Mouse (Mus musculus): ENCODE data around the gene Scfd2. TPM values are rescaled to one million over a fixed set of nuclear protein-coding genes. Genes with fewer than 3 reads are reported as not detected.
A peak's percentile ranks its signal among the peaks of the same experiment; 100 is the strongest.

Scfd2 gene
- total RNA-seq, 2 experiments from 2014 or later, result 9.4 to 12.2 TPM

DNA sequence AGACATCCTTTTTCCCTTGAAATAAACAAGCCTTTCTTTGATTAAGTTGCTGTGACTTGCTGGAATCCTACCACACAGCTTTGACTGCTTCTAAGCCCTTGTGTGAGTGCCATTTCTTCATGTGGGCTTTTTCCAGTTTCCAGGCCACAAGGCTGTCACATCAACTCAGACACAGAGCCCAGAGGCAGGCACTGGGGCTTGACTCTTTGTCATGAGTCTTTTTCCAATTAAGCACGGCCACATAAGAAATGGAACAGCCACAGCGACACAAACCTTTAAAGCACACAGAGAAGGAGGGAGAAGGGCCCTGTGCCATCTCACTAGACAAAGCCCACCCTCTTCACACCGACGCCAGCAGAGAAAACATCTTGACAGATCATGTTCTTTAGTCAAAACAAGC is 313.0 kb downstream of the Scfd2 start:
- intact Hi-C loops (cut with DNase I), result no loop called here
- DNase-seq, result no peak

DNA sequence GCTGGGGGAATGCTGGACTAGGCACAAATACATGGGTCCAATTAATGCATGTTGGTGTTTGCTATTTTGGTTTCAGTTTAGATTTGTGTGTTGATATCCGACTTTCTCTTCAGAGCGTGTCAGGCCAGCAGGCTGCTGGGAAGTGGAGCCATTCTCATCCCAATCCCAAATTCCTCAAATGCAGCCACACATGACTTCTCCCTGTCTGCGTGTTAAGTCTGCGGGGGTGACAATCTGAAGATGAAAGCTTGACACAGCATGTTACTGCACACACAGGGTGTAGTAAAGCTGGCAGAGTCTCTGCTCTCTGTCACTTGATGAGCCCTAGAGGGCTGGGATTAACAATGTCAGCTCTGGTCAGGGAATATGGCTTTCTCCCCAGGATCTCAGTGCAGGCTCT is 316.4 kb downstream of the Scfd2 start:
- no peak for DNase-seq
- intact Hi-C loops (cut with DNase I), result no loop called here

DNA sequence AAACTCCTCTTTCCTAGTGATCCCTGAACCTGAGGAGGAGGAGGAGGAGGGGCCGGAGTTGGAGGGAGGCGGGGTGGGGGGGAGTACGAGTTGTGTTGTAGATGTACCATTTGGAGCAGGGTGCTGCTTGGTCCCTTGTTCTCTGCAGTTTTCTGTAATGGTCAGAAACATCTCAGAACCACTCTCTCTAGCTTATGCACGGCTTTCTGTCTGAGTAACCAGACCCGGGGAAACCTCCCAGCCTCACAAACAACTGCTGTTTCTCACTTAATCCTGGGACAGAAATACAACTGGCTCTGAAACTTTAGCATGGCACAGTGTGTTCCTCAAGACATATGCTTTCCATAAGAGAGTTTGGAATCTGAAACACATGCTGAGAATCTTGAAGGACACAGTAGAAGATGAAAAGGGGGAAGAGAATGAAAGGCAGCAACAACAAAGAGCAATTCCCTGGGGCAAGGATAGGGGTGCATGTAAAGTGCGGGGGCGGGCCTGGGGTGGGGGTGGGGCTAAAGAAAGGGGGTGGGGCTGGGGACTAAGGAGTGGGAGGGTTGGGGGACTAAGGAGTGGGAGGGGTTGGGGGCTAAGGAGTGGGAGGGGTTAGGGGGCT is 317.0 kb downstream of the Scfd2 start:
- intact Hi-C loops (cut with DNase I), result no loop called here
- no peak for DNase-seq

DNA sequence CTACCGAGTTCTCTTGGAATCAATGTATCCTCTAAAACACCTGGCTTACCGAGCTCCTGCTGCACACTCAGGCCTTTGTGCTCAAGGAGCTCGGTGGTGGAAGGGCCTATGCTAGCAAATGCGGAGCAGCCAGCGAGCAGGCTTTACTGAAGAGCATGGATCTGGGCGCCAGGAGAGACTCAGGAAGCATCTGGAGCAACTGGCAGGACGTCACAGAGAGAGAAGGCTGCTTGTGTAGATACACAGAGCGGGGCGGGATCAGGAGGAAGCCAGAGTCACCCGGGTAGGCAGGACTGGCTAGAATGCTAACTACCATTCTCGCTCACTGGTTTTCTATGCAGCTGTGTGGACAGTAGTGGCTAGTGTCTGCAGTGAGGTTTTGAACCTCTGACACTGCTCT is 320.2 kb downstream of the Scfd2 start:
- intact Hi-C loops (cut with DNase I), result no loop called here
- DNase-seq, result no peak

DNA sequence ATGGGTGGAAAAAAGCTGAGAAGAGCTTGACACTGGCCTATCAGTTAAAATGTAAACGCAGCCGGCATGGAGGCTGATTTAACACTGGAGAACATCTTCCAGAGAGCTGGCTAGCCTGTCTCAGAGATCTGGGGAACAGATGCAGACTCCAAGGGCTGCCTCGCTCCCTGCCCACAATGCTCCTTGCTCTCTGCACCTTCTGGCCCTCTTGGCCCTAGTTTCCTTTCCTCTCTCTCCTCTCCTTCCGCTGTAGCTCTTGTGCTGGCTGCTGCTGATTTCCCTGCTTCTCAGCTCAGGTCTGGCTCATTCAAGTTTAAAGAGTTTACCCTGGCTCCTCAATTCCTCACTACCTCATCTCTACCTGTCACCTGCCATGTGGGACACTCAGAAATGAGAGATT is 321.9 kb downstream of the Scfd2 start:
- no peak for DNase-seq
- intact Hi-C loops (cut with DNase I), result no loop called here

DNA sequence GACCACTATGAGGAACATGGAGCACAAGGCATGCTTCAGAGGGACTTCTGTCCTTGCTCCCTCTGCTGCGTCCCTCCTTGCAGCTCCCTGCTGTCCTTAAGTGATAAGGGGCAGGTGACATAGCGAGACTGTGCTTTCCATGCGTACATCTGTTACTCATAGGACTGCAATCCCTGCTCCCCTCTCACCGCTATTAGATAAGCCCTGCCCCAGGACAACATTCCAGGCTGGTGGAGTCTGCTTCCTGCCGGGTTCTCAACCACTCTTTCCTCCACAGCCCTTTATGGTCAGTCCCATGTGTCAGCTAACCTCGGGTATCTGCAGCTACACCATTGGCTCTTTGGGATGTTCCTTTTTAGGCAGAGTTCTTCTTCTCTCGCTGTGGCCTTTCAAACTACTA is 323.1 kb downstream of the Scfd2 start:
- intact Hi-C loops (cut with DNase I), result no loop called here
- DNase-seq, result no peak

DNA sequence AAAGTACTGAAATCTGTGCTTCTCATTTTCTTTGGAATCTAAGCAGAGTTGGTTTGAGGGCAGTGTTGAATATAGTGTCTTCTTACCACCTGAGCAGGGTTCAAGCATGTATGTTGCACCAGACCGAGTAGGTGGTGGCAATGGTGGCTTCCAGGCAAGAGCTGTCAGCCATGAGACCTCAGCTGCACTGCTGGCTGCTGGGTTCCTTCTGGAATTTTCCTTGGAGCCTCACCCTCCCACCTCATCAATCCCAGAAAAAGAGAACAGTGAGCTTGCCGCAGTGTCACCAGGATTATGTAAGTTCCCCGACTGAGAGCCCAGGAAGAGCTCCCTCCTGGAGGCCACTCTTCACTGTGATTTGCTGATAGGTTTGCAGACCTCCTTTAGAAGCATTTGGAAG is 324.4 kb downstream of the Scfd2 start:
- intact Hi-C loops (cut with DNase I), result no loop called here
- no peak for DNase-seq

DNA sequence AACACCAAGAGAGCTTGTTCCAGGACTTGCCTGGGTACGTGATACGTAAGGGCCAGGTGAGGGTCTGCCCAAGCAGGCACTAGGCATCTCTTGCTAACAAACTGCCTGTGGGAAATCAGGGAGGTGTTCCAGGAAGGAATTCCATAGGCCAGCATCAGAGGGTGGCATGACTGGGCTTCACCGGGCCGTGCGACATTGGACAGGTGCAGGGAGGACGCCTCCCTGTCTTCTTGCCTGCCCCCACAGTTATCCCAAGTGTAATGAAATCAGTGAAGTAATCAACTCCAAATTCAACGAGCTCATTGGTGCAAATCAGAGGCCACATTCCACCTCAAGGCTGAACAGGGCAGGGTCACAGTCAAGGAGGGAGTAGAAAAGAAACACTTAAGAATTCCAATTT is 324.9 kb downstream of the Scfd2 start:
- no peak for DNase-seq
- intact Hi-C loops (cut with DNase I), result no loop called here

DNA sequence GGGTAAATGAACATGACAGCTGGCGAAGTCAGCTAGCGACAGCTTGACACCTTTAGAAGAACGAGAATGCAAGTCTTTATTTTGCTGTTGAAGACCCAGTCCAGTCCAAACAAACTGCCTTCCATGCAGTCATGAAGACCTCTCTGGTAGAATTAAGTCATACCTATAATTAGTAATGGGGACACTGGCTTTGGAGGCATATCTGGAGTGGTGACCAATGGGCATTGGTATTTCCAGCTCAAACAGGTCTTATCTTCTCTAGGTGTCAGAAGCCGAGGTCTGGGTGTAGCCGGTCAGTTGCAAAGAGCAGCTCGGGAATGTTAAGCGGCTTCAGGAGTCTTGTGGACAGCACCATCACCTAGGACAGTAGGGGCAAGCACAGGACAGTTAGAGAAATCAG is 325.5 kb downstream of the Scfd2 start:
- DNase-seq, result no peak
- intact Hi-C loops (cut with DNase I), result no loop called here

DNA sequence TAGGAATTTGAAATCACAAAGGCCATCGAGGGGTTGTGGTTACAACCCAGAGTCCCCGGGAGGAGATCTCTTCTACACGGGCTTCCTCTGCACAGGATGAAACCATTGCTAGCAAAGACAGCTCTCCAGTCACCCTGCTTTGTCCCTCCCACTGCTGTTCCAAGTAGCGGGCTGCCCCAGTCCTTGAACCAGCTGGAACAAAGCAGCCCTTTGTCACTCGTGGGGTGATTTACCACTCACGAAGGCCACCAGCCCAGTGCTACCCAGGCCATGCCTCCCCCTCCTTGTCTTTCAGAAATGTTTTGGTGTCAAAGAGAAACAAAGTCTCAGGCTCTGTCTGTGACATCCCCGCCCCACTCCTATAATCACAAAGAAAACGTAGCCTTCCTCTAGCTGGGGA is 326.1 kb downstream of the Scfd2 start:
- DNase-seq, result no peak
- intact Hi-C loops (cut with DNase I), result no loop called here

DNA sequence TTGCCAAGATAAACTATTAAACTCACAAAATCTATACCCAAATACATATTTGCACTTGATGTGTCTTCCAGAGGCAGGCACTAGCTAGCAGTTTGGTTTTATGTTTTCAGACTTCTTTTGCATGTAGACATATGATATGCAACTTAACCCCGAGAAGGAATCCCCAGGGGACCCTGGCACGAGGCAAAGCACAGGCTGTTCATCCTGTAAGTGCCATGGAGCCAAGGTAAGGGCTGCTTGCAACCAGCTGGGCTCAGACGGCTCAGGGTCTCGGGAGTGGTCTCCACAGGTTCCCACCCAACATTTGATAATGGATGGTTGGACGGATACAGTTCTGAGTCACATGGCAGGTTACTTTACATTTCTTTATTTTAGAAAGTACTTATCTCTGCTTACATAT is 327.1 kb downstream of the Scfd2 start:
- intact Hi-C loops (cut with DNase I), result loop anchor here (5.0 kb wide), 2 partner anchors 53 to 712 kb away; no protein-coding TSS in a partner anchor
- no peak for DNase-seq

DNA sequence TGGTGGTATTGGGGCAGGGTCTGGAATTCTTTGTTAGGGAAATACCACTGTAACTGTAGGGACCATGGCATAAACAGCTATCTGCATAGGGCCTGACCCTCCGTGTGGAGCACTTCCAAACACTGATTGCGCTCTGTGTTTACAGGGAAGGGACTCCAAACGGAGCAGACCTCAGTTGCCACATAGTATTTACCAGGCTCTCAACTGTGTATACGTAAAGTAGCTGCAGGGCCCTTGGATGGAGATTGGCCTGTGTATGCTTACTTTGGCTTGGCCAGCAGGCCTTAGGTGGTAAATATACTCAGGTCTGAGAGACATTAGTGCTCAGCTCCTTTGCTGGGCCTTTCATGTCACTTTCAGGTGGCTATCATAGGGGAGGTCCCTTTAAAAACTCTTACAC is 329.0 kb downstream of the Scfd2 start:
- no peak for DNase-seq
- intact Hi-C loops (cut with DNase I), result loop anchor here (5.0 kb wide), 2 partner anchors 55 to 710 kb away; no protein-coding TSS in a partner anchor

DNA sequence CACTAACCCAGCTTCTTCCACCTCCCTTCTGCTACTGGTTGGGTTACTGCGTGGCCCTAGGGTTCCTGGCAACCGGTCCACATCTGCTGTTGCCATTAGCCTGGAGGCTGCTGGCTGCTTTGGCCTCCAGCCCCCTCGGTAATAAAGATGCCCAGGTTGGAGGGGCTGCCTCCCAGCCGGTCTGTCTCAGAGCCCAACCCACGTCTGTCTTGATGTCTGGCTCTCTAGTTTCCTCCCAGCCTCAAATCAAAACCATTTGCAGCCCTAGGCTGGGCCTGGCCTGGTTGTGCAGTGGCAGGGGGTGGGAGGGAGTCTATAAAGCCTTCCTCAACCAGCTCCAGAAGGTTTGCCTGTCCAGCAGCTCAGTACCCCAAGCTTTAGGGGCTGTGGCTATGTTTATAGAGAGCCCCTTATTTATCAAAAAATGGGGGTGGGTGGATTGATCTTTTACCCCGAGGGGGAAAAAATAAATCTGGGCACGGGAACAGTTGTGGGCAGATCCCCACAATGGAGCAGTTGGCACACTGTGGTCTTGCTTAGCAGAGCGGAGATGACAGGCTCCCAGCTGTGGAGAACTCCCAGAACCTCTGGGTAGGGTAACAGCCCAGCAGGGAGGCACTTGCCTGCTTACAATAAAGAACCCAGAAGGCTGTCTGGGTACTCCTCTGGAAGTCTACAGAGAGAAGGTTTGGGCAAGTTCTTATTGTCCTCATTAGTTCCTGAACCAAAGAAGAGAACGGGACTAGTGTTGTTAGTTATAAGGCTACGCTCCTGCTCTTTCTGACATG is 329.8 kb downstream of the Scfd2 start:
- intact Hi-C loops (cut with DNase I), result loop anchor here (5.0 kb wide), 2 partner anchors 56 to 709 kb away; no protein-coding TSS in a partner anchor
- DNase-seq, result no peak

DNA sequence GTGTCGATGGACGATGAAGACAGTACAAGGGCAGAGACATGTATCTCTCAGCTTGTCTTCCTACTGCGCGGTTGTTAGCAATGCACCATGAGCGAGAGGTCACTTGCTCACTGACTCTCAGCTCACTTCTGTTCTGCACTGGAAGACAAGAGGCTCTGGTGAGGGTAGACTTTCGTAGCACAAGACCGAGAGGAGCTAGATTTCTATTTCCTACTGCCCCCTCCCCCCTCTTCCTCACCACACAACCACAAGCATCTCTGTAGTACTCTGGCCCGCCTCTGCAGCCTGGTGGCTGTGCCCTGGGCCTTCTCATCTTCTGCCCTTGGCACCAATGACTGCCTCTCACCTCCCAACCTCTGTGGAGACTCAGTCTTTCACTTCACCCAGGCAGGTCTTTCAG is 331.1 kb downstream of the Scfd2 start:
- intact Hi-C loops (cut with DNase I), result loop anchor here (5.0 kb wide), 2 partner anchors 57 to 708 kb away; no protein-coding TSS in a partner anchor
- no peak for DNase-seq

DNA sequence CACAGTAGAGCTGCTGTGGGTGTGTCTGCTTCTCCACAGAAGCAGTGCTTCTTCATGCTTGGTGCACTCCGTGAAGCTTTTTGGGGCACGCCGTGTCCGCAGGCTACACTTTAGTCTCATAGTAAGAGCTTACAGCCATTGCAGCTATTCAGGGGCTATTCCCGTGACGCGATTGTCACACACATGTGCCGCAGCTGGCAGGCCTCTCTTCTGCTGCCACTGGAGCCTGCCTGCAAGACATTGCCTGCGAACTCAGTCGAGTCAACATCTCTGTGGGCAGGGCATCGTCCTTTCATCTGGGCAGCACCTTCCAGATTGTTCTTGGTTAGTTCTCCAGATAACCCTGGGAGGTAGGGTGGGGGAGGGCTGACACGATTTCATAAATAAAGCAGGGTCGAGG is 331.8 kb downstream of the Scfd2 start:
- intact Hi-C loops (cut with DNase I), result loop anchor here (5.0 kb wide), 4 partner anchors 58 to 707 kb away; no protein-coding TSS in a partner anchor
- DNase-seq, result no peak

DNA sequence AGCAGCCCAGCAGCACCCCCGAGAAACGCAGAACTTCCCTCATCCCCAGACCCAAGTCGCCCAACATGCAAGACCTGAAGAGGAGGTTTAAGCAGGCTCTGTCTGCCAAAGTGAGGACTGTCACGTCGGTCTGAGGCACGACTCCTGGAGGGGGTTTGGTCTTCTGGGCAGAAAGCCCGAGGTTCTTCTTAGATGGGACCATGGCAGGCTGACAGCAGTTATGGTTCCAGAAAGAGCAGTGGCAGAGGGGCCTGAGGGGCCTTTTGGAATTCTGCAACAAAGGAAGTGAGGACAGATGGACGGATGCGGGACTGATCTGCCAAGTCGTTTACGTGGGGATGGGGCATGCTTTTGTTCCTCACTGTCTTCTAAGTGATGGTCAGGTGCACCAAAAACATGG is 333.1 kb downstream of the Scfd2 start:
- intact Hi-C loops (cut with DNase I), result loop anchor here (5.0 kb wide), 2 partner anchors 79 to 106 kb away; no protein-coding TSS in a partner anchor
- no peak for DNase-seq

DNA sequence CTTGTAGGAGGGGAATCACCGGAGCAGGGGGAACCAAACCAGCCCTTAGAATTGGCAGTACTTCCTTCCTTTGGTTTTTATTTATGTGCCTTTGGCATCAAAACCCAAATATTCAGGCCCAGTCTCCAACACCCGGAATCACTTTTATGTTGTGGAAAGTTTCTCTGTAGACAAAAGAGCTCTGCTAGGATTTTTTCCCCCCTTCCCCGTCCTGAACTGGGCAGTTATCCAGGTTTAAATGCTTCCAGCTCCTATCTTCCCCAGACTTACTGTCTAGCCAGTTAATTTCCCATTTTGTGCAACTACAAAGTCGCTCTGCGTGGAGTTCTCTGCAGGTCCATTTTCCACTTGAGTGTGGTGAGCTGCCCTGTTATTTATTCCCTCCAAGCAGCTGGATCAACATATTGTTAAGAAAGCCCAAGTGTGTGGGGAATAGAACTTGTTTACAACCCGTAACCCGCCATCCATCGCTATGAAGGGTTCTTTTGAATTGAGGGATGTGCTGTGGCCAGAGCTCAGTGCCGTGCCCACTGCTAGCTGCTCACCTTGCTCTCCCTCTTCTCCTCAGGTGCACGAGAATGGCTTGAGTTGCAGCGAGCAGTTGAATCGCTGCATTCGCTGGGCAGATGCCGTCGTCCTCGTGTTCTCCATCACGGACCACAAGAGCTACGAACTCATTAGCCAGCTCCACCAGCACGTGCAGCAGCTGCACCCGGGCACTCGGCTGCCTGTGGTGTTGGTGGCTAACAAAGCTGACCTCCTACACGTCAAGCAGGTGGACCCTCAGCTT is 333.8 kb downstream of the Scfd2 start:
- DNase-seq, result no peak
- intact Hi-C loops (cut with DNase I), result loop anchor here (5.0 kb wide), 2 partner anchors 80 to 105 kb away; no protein-coding TSS in a partner anchor

DNA sequence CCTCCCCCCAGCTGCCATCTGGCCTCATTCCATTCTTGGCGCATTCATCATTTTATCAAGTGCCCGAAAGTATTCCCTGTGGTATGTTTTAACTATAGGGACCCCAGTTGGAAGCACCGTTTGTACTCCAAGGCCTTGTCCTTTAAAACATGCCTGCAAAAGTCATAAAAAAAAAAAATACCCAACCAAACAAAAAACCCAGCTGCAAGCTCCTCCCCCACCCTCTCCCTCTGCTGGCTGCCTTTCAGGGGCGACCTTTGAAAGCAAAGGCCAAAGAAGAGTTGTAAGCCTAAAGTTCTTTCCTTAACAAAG is 335.3 kb downstream of the Scfd2 start:
- intact Hi-C loops (cut with DNase I), result loop anchor here (5.0 kb wide), 2 partner anchors 81 to 104 kb away; no protein-coding TSS in a partner anchor
- no peak for DNase-seq

DNA sequence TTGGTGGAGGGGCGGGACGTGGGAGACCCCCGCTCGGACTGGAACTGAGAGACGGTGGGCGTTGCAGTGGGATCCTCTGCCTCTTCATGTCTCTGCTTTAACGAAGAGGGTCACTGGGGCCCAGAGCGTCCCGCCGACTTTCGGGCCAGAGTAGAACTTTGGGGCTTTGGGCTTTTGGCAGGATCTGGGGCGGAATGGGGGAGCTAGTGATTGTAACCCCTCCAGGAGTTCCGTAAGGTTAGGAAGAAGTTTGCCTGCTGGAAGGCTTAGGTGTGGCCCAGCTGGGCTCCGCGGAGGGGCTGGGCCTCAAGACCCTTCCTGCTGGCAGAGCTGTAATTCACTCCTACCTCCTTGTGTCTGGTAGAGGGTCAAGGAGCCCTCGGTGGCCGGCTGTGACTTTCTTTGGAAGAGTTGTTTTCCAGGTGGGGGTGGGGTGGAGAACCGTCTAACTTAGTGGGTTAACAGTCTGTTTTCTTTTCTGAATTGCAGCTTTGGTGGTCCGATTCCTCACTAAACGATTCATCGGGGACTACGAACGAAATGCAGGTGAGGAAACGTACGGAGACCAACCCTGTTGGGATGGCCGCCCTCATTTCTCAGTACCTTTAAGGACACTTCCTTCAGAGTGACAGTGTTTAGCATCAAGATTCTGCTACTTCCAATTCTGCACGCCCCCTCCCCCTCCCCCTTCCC is 335.8 kb downstream of the Scfd2 start:
- no peak for DNase-seq
- intact Hi-C loops (cut with DNase I), result loop anchor here (5.0 kb wide), 2 partner anchors 82 to 103 kb away; no protein-coding TSS in a partner anchor

DNA sequence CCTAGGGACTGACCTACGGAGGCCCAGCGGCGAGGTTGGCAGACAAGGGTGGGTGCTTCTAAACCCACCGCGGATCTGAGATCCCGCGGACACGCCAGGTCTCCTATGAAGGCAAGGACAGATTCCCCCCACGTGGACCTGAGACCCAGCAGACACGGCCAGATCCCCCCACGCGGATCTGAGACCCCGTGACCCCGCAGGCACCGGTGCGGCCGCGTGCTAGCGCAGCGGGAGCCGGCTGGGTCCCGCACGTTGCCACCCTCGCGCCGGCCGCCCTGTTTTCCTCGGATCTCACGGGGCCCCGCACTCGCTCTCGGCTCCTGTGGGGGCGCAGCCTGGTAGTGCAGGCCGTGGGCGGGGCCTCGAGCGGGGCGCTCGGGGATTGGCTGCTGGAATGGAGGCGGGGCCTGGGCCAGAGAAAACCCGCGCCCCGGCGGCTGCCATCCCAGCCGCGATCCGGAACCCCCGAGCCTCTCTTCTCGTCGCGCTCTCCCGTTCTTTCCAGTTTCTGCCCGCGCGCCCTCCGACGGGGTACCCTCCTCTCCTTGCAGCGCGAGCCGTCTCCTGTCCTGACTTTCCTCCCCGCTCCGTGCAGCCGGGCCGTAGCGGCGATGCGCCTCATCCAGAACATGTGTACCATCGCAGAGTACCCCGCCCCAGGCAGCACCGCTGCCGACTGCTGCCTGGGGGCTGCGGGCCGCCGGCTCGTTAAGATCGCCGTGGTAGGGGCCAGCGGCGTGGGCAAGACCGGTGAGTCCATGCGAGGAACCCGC is 336.5 kb downstream of the Scfd2 start, which contains the start of gene Rasl11b:
TSS of gene Rasl11b (plus strand) at position 446 of the 773 bp plus-strand sequence.
- intact Hi-C loops (cut with DNase I), result loop anchor here (5.0 kb wide), 2 partner anchors 82 to 103 kb away; no protein-coding TSS in a partner anchor

More for the DNA sequence above, 336.5 kb downstream of the Scfd2 start, which contains the start of gene Rasl11b:
- DNase-seq, result peak; percentile 87 to 90
